Mouse (Mus musculus) hematopoietic stem cell, adult 5-6 weeks (primary cell): ENCODE data around the gene Dtymk. TPM values are rescaled to one million over a fixed set of nuclear protein-coding genes. Genes with fewer than 3 reads are reported as not detected.
A peak's percentile ranks its signal among the peaks of the same experiment; 100 is the strongest.

Experiments used
- ATAC-seq, 2 experiments: fragments of 125-278 bp in 1 of 2; replicated peaks in 1 of 2; 2 replicates each; pipeline ENCODE4 v1.8.0; 2016 to 2017; ENCODE audit warnings: inconsistent platforms in 2 of 2, mild to moderate bottlenecking in 2 of 2, moderate number of reproducible peaks in 2 of 2, low read depth in 1 of 2, moderate TSS enrichment in 1 of 2; ENCODE audit not compliant: low FRiP score in 2 of 2, poor library complexity in 2 of 2, severe bottlenecking in 2 of 2, insufficient read depth in 1 of 2, low TSS enrichment in 1 of 2
- total RNA-seq: library from RNA; stranded (forward); fragments of 172-1452, 232-1000 nt; gene quantifications from 2 replicates; pipeline ENCODE4 v1.2.3, GENCODE M21; 2017

Dtymk gene
- total RNA-seq, 1 experiment from 2014 or later: 184 TPM

- ATAC-seq: no peak
These were observed 45.6 kb downstream of the Dtymk start for GRCm38 (mm10) chr1:93756154-93756553.

- no peak for ATAC-seq
These were observed 46.1 kb downstream of the Dtymk start for GRCm38 (mm10) chr1:93755618-93756017.

DNA sequence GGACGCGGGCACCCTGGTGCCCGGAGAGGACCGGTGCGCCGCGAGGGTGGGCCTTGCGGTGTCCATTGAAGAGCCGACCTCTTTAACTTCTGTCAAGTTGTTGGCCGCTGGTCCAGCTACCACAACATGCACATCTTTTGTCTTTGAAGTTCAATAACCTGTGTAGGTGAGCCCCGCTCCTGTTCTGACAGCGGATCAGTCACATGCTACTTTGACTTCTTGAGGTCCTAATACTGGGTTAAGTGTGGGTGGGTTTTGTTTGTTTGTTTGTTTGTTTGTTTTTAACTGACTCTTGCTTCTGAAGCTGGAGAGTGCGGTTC lies 46.5 kb downstream of the Dtymk start:
- ATAC-seq: no peak

GRCm38 (mm10) chr1:93754573-93755290 lies 47.0 kb downstream of the Dtymk start, which contains the start of gene Thap4:
Gene Thap4 (minus strand): TSS chr1:93754864.
- ATAC-seq: peak; percentile 68 to 69

DNA sequence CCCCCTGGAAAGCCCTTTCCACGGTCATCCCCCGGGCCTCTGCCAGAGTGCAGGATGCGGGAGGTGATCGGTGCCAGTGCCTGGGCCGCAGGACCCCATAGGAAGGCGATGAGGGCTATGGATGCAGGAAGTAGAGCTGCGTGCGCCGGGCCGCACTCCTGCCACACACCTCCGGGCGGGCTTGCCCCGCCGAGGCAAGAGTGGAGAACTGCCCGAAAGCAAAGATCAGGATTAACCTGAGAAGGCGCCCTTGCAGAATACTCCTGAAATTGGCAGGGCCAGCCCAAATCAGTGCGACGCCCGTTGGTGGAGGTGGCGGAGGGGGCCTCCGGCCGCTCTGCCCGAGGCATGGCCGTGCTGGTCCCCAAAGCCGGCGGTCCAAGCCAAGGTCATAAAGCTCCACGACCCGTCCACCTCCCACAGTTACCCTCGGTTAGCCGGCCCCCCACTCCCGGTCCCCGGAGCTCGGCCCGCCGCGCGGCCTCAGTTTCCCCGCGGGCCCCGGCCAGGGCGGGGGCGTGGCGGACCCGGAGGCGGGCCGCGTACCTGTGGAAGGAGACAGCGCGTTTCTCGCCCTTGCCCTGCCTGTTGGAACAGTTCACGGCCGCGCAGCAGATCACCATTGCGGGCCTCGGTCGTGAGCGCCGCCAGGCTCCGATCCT lies 47.7 kb downstream of the Dtymk start:
- ATAC-seq: peak; percentile 29 to 31; a peak in 3 of 4 replicates

DNA sequence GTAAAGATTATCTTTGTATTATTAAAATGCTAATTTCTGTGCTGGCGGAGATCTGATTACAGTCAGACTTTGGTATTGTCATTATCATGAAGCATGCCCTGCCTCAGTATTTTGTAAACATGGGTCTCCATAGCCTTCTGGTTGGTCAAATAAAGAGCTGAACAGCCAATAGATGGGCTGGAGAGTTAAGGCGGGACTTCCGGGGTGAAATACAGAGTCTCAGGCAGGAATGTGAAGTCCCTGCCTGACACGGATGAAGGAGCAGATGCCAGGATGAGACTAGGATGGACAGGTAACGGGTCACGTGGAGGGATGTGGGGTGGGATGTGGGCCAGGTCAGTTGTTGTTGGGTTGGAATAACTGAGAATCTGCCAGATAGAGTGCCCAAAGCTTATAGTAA lies 50.4 kb downstream of the Dtymk start, which contains the start of gene Atg4b:
Gene Atg4b, plus strand, starts transcription at position 211 of the 400 bp plus-strand sequence.
- ATAC-seq: no peak

DNA sequence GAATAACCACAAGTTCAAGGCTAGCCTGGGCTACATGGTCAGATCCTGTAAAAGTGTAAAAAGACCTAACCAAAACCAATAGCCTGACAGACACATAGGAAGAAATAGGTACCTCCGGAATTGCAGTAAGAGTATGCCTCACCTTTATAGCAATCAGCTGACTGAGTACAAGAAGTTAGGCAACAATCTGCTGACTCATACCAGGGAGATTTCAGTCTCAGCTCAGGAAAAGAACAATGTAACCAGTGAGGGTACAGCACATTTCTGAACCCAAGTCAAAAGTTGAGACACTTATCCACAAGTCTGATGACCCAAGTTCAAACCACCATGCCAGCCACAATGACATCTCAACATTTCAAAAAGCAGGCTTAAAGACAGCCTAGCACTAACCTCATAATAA lies 53.2 kb downstream of the Dtymk start:
- peak; percentile 53 to 72; a peak in 3 of 4 replicates for ATAC-seq

DNA sequence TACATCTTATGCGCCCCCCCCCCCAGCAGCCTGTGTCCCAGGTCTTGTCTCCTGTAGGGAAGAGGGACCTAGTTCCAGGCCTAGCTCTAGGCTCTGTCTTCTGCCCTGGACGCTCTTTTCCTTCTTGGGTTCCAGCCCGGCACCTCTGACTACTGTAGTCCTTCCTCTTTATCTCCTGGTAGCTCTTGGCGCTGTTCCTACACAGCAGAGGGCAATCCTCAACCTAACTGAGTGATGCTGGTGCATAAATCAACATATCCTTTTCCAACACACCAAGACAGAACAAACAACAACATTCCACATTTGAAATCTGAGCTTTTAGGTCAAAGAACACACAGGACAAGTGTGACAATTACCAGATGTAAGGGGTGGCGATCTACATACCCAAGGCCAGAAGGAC lies 55.6 kb downstream of the Dtymk start:
- ATAC-seq: no peak

GRCm38 (mm10) chr1:93742910-93743309 lies 58.8 kb downstream of the Dtymk start:
- no peak for ATAC-seq

Other genes starting within 250 kb of the Dtymk start
- 47.5 and 59.3 TPM in 2 replicates for gene Stk25, start 143.3 kb downstream of the Dtymk start, total RNA-seq
- 1.6 and 2.6 TPM in 2 replicates for gene Bok, start 116.3 kb downstream of the Dtymk start, total RNA-seq
- gene Atg4b, start 50.4 kb downstream of the Dtymk start, total RNA-seq: 56.5 and 83.3 TPM in 2 replicates
- gene Thap4, start 47.1 kb downstream of the Dtymk start, total RNA-seq: 19.9 and 25.1 TPM in 2 replicates
- 37.6 and 48.7 TPM in 2 replicates for gene Ing5, start 2.0 kb upstream of the Dtymk start, total RNA-seq
- gene D2hgdh, start 23.0 kb upstream of the Dtymk start, total RNA-seq: 29.5 and 33.8 TPM in 2 replicates
- not detected in 2 replicates for gene Gal3st2, start 59.4 kb upstream of the Dtymk start, total RNA-seq
- not detected in 2 replicates for gene Gal3st2b, start 116.4 kb upstream of the Dtymk start, total RNA-seq
- gene Gal3st2c, start 188.6 kb upstream of the Dtymk start, total RNA-seq: not detected in 2 replicates
- gene Neu4, start 218.5 kb upstream of the Dtymk start, total RNA-seq: not detected in 2 replicates